Mouse (Mus musculus) lung, adult 2 months (tissue): ENCODE results near the gene Clpb.

Experiments
- CTCF ChIP-seq: fragments of 200-500 bp; IDR thresholded peaks from 2 replicates; pipeline ENCODE4 v1.5.1; 2011; ENCODE audit warnings: mild to moderate bottlenecking, low read length, control low read depth; ENCODE audit not compliant: insufficient read depth
- POLR2A ChIP-seq: fragments of 200-500 bp; IDR thresholded peaks from 2 replicates; pipeline ENCODE4 v1.6.1; 2011; ENCODE audit warnings: low read depth, mild to moderate bottlenecking, control low read depth, low read length, borderline replicate concordance; ENCODE audit errors: extremely low read depth

GRCm38 (mm10) chr7:101743487-101743886, 80.1 kb downstream of the Clpb start:
- TF ChIP-seq POLR2A (no peak), CTCF (no peak)
